Mouse (Mus musculus) MEL (cell line): ENCODE results near the gene Ccsap.
A peak's percentile ranks its signal among the peaks of the same experiment; 100 is the strongest.

ENCODE experiments used
- CTCF ChIP-seq, 3 experiments: IDR thresholded peaks in 2 of 3; conservative IDR thresholded peaks in 1 of 3; 2 replicates each; pipeline ENCODE4 v1.5.1; 2011 to 2012; ENCODE audit warnings: low read length in 3 of 3, low read depth in 2 of 3, mild to moderate bottlenecking in 2 of 3, improper control_type of control experiment in 1 of 3, inconsistent platforms in 1 of 3, mixed read lengths in 1 of 3, moderate library complexity in 1 of 3; ENCODE audit not compliant: control insufficient read depth in 1 of 3, insufficient read depth in 1 of 3, poor library complexity in 1 of 3, severe bottlenecking in 1 of 3
- E2F4 ChIP-seq: IDR thresholded peaks from 2 replicates; pipeline ENCODE4 v1.6.1; 2011; ENCODE audit warnings: low read depth, low read length, improper control_type of control experiment, borderline replicate concordance
- EP300 ChIP-seq, 2 experiments: IDR thresholded peaks; 2 replicates each; pipeline ENCODE4 v1.6.1; 2011; ENCODE audit warnings: improper control_type of control experiment in 2 of 2, low read length in 2 of 2, low read depth in 1 of 2, mild to moderate bottlenecking in 1 of 2
- MAFK ChIP-seq: IDR thresholded peaks from 2 replicates; pipeline ENCODE4 v1.6.1; 2011; ENCODE audit warnings: low read depth, mild to moderate bottlenecking, low read length, improper control_type of control experiment, borderline replicate concordance
- MAX ChIP-seq: IDR thresholded peaks from 2 replicates; pipeline ENCODE4 v1.6.1; 2011; ENCODE audit warnings: low read length, improper control_type of control experiment
- MYB ChIP-seq: IDR thresholded peaks from 2 replicates; pipeline ENCODE4 v1.6.1; 2011; ENCODE audit warnings: mild to moderate bottlenecking, low read depth, low read length, improper control_type of control experiment
- NRF1 ChIP-seq: IDR thresholded peaks from 2 replicates; pipeline ENCODE4 v1.6.1; 2014; ENCODE audit warnings: low read depth, mild to moderate bottlenecking, inconsistent platforms, low read length, improper control_type of control experiment, moderate library complexity; ENCODE audit not compliant: poor library complexity, insufficient read depth, severe bottlenecking
- POLR2A ChIP-seq, 2 experiments: IDR thresholded peaks; 2 replicates each; pipeline ENCODE4 v1.6.1; 2011 to 2012; ENCODE audit warnings: low read length in 2 of 2, mild to moderate bottlenecking in 2 of 2, control low read depth in 1 of 2, improper control_type of control experiment in 1 of 2, low read depth in 1 of 2, moderate library complexity in 1 of 2; ENCODE audit not compliant: control insufficient read depth in 1 of 2, insufficient read depth in 1 of 2, poor library complexity in 1 of 2
- SIN3A ChIP-seq: IDR thresholded peaks from 2 replicates; pipeline ENCODE4 v1.6.1; 2012; ENCODE audit warnings: low read length, improper control_type of control experiment, inconsistent platforms
- TBP ChIP-seq: IDR thresholded peaks from 2 replicates; pipeline ENCODE4 v1.8.0; 2011; ENCODE audit warnings: low read depth, low read length, improper control_type of control experiment
- TCF12 ChIP-seq: IDR thresholded peaks from 2 replicates; pipeline ENCODE4 v1.6.1; 2014; ENCODE audit warnings: low read depth, mild to moderate bottlenecking, inconsistent platforms, low read length, improper control_type of control experiment, moderate library complexity
- UBTF ChIP-seq: IDR thresholded peaks from 2 replicates; pipeline ENCODE4 v1.6.1; 2012; ENCODE audit warnings: low read depth, mild to moderate bottlenecking, inconsistent platforms, low read length, improper control_type of control experiment, moderate library complexity, borderline replicate concordance; ENCODE audit not compliant: insufficient read depth
- ZMIZ1 ChIP-seq: IDR thresholded peaks from 2 replicates; pipeline ENCODE4 v1.6.1; 2012; ENCODE audit warnings: low read depth, mild to moderate bottlenecking, inconsistent platforms, low read length, improper control_type of control experiment, moderate library complexity

DNA sequence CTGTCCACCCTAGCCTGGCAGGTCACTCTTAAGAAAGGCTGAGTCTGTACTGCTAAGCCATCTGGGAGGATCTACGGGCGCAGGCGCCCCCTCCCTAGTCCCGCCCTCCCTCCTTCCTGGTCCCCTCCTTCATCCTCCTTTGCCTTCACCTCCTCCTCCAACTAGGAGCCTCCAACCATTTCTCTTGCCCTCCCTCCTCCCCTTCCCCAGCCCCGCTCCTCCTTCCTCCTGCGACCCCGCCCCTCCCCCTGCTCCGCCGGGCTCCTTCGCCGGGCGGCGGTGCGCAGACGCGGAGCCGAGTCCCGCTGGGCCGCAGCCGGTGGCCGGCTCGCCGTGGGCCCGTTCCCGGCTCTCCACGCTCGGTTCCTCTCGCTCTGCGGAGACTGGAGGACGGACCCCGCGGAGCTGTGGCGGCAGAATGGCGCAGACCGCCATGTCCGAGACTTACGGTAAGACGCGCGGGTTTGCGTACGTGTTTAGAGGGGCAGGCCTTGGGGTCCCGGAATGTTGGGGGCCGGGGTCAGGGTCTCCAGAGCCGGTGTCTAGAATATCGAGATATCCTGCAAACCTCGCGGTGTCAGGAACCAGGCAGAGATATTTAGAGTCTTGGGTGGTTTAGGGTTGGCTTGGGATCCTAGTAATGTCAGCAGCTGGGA, 54.2 kb downstream of the Ccsap start, which contains the start of gene Rab4a:
- no peak for TF ChIP-seq MAFK
- peak; percentile 39 for TF ChIP-seq SIN3A
- TF ChIP-seq ZMIZ1: peak; percentile 82
- TF ChIP-seq POLR2A (IDR thresholded peaks at IDR 0.05; ENCODE audit: control insufficient read depth in 1 of 2, insufficient read depth in 1 of 2, low read depth in 1 of 2, low read length in 2 of 2, poor library complexity in 1 of 2): peak; percentile 78 to 89
- TF ChIP-seq UBTF: 0 out of 2 replicates have a peak, but pooled peaks have one; percentile 38
- TF ChIP-seq EP300 (IDR thresholded peaks at IDR 0.05; ENCODE audit: low read depth in 1 of 2, low read length in 2 of 2): peak in 1 of 2 experiments; percentile 13; a peak in 1 of 4 replicates
- no peak for TF ChIP-seq E2F4
- no peak for TF ChIP-seq CTCF (IDR thresholded peaks at IDR 0.05 in 2 of 3, conservative IDR thresholded peaks at IDR 0.05 in 1 of 3; ENCODE audit: control insufficient read depth in 1 of 3, insufficient read depth in 1 of 3, low read depth in 2 of 3, low read length in 3 of 3, poor library complexity in 1 of 3, severe bottlenecking in 1 of 3)
- TF ChIP-seq TBP: peak; percentile 54
- TF ChIP-seq TCF12: 0 out of 2 replicates have a peak, but pooled peaks have one; percentile 34
- TF ChIP-seq MYB: no peak
- peak; percentile 87 for TF ChIP-seq NRF1
- no peak for TF ChIP-seq MAX
